Mouse (Mus musculus) layer of hippocampus, adult 9-11 months (tissue): Measurements from ENCODE around the gene Pitpnb.

Experiments used
- DNase-seq: peaks from one replicate; pipeline ENCODE4 v3.0.0; 2022

Pitpnb gene

DNA sequence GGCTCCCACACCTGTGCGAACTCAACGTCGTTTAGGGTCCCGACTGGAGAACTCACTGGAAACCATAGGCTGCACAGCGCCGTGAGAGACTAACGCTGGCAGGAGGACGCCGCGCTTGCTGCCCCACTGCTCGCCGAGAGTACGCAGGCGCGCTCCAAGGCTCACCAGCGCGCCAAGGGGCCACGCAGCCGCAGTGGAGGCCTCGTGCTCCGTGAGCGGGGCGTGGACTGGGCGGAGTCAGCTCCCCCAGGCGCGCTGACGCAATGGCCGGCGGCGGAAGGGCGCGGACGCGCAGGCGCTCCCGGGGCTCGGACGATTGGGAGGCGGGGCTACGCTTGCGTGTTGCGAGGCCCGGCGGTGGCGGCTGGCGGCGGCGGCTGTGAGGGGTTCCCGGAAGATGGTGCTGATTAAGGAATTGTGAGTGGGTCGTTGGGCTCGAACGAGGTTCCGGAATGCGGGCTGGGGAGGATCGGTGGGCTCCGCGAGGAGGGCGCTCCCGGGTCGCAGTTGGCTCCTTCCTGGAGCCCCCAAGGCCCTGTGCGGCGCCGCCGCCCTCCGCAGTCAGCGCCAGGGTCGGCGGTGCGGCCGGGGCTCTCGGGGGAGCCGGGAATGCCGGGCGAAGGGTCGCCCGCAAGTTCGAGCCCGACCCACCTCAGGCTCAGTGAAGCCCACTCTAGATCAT, at the start of gene Pitpnb:
TSS of gene Pitpnb (plus strand) at position 347 of the 682 bp plus-strand sequence.
- peak; percentile 97 for DNase-seq

DNA sequence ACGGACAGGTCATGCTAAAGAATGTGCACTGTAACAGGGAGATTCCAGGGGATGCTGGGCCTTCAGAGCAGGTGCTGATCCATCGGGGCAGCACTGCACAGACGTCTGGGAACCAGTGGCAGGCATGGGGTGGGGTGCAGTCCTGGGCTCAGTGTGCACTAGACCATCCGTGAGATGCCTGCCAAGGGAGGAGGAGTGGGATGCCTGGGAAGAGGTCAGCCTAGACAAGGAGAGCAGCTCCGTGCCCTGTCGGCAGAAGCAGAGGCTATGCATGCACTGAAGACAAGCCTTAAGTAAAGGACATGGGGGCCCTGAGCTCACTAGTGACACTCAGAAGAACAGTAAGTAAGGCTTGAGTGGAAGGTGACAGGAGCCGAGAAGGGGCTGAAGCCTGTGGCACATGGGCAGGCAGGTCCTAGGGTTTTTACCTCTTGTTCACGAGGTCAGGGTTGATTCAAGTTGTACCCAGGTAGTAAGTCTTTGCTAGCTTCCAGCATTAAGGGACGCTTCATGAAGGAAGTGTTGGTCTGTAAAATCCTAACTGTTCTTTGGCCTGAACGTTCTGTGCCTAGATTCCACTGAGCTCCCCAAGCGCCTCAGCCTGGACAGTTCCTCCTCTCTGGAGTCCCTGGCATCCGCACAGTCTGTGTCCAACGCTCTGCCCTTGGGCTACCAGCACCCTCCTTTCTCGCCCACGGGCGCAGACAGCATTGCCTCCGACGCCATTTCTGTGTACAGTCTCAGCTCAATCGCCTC, 46.0 kb upstream of the Pitpnb start:
- DNase-seq, result no peak

DNA sequence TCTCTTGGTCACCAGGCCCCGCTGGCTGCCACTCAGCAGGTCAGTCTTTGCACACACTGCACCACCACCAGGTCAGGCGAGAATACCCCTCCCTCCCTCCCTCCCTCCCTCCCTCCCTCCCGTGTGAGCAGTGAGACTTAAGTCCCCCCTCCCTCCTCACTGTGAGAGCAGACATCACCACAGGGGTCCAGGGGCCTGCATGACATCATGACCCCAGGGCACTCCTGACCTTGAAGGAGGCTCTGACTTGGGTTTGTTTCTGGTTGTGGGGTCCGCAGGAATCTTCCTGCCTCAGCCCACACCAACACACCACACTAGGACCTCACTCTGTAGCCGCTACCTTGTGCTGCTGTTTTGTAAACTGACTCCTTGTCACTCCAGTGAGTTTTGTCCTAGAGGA, 43.0 kb upstream of the Pitpnb start:
- DNase-seq, result no peak

DNA sequence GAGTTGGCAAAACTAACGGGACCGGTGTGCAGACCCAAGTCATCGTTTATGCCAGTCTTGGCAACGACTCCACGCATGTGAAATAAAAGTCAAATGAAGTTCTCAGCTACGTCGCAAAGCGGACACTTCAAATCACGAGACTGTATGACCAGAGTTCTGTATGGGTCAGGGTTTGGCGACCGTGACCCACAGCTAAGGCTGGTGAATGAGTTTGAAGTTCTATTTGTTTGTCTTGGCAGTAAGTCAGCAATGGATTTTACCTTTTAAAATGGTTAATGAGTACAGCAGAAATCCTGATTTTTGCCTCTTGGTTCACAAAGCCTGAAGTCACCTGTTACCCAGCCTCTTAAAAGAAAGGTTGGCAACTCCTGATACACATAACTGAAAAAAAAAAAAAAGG, 42.1 kb upstream of the Pitpnb start:
- DNase-seq, result no peak

- DNase-seq, result peak; percentile 47
Measured at GRCm38 (mm10) chr5:111290071-111290470, 40.5 kb upstream of the Pitpnb start.

DNA sequence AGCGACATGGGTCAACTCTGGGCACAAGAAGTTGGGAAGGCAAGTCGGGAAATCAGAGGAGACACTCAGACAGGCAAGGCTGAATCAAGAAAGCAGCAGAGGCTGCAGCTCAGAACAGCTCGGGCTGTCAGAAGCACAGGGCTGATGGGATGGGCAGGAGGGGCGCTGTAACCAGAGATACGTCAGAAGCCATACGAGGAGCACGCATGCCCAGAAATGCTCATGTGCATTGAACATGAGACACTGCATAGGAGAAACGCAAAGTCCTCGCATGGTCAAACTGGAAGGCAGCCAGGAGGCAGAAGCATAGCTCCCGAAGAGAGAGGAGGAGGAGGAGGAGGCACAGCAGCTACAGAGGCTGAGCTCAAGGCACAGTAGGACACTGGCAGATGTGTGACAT, 38.9 kb upstream of the Pitpnb start:
- DNase-seq, result peak; percentile 74

- no peak for DNase-seq
Measured at GRCm38 (mm10) chr5:111297801-111298200, 32.8 kb upstream of the Pitpnb start.

DNA sequence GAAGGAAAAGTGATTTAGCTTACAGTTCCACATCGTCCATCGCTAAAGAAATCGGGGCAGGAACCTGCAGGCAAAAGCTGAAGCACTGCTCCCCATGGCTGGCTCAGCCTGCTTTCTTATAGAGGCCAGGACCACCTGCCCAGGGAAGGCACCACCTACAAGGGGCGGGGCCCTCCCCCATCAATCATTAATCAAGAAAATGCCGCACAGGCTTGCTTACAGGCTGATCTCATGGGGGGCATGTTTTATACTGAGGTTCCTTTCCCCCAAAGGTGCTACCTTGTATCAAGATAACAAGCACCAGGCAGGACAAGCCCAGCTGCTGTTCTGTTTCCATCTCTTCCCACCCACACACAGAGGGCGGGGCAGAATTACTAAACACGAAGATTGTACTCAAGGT, 31.9 kb upstream of the Pitpnb start:
- DNase-seq, result no peak

- no peak for DNase-seq
Measured at GRCm38 (mm10) chr5:111300776-111301175, 29.8 kb upstream of the Pitpnb start.

DNA sequence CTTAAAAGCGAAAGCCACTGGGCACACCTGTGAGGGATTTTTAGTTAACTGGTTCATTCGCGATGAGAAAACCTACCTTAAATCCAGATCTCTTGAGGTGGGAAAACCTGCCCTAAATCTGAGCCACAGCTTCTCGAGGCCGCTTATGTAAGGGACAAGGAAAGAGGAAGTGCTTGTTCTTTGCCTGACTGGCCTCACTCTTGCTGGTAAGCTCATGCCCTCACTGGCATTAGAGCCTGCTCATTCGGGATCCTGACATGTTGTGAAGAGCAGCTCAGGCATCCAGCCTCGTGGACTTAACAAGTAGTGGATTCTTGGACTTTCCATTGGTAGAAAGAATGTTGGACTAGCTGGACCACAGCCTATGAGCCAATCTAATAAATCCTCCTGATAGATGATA, 28.8 kb upstream of the Pitpnb start:
- DNase-seq, result no peak

DNA sequence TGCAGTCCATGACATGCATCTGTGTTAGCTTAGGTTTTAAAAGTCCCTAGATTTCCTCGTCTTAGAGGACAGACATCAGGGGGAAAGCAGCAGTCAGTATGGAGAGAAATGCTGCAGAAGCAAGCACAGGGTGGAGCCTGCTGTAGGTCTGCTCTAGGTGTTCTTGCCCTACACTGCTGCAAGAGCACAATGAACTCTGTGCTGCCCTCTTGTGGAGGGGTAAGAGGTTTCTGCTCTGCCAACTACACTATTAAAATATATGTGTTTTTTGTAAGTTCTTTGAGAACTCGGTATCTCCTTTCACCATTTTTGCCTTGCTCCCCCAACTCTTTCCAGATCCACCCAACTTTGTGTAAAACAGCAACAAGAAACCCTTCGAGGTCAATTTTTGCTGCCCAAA, 25.8 kb upstream of the Pitpnb start:
- DNase-seq, result no peak

DNA sequence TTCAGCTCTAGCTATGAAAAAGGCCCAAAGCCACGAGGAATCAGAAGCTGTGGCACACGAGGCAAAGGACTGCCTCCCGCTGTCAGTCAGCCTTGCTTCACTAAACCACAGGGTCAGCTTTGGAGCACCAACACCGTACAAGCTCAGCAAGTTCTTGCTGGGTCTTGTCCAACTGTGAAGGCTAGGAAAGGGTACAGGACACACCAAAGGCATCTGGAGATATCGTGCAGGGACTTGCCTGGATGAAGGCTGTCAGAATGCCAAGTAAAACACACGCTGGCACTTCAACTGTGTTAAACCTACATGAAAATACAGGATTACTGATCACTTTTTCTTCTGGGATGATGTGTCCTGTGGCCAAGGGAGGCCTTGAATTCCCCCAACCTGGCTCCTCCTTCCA, 20.4 kb upstream of the Pitpnb start:
- DNase-seq, result no peak

DNA sequence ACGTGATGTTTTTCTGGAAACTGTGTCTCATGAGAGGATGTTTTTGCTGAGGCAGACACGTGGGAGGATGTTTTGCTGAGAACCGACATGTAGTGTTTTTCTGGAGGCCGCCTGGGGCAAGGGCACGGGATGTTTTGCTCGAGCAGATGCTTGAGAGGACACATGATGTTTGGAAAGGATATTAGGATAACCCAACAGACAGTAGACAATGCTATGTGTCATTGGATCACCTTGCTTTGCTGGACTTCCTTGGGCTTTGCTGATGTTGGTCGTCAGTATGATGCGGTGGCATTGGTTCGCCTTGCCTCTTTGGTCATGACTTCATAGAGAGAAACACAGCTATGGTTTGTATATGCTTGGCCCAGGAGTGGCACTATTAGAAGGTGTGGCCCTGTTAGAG, 16.7 kb upstream of the Pitpnb start:
- no peak for DNase-seq

DNA sequence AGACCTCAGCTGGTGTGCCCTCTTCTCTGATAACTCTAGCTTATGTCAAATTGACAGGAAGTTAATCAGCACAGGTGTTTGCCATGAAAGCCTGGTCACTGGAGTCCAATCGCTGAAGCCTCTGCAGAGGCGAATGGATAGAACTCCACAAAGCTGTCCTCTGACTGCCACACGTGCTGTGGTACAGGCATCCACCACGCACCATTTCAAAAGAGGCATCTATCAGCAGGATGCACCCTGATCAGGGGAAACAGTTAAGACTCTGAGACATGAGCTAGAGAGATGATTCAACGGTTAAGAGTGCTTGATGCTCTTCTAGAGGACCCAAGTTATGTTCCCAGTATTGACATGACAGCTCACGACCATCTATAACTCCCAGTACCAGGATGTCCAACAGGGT, 15.5 kb upstream of the Pitpnb start:
- DNase-seq, result no peak

DNA sequence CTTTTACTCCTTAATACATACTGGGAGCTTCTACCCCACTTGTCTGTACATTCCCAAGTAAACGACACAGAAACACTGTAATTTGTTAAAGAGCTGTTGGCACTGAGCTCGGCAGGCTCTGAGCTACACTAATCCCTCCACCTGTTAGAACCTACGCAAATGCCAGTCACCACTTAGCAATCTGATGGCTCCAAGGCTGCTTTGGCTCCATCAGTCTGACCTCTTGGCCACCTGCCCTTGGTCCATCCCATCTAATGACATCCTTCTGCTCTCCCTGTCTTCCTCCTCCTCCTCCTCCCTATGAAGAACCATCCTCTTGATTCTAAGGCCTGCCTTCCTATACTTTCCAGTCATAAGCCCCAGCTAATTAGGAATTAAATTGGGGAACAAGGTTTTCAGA, 13.0 kb upstream of the Pitpnb start:
- DNase-seq, result no peak

DNA sequence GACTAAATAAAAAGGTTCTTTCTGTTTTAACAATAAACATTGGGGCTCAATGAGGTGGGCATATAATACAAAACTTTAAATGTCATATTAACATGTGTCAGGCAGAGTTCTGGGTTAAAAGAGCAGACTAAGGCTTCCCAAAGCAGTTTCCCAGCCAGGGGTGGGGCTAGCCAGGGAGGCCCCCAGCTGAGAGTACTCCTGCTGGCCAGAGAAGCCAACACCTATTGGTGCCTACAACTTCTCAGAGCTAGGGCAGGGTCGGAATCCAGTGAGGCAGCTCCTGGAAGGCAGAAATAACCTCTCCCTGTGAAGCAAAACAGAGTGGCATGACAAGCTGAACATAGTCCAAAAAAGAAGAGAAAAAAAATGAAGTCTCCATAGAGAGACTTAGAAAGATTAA, 11.6 kb upstream of the Pitpnb start:
- DNase-seq, result no peak

GRCm38 (mm10) chr5:111325813-111326212, 4.8 kb upstream of the Pitpnb start:
- no peak for DNase-seq

- DNase-seq, result no peak
Measured at GRCm38 (mm10) chr5:111327420-111327819, 3.1 kb upstream of the Pitpnb start.

- DNase-seq, result no peak
Measured at GRCm38 (mm10) chr5:111329782-111330416, 664 bp upstream of the Pitpnb start.

GRCm38 (mm10) chr5:111331099-111331435, 504 bp downstream of the Pitpnb start:
- DNase-seq, result no peak

DNA sequence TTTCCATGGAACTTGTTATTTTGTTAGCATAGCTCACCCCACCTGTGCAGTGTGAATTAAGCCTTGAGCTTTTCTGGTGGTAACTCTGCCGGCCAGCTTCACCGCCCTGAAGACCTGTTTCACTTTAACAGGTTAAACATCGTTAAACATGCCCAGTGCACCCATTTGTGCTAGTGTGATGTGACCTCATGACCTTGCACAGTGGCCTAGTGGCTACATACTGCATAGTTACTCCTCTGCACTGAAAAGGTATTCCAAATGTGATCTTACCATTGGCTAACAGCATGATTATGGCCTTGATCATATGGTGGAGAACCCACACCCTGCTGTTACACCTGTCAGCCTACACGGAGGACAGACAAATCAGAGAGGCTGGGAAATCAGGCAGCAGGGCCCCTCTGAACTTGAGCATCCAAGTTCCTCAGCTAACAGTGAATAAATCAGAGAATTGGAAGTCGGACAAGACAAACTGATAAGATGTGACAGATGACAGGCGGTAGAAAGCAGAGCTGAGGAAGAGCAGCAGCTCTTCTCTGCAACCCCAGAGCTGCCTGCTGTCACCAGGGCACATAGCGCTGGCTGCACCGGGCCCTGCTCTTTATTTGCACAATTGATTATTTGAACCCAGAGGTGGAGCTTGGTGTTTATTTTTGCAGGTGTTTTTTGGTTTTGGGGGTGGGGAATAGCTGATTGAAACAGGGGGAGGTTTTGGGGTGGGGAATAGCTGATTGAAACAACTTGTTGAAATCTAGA, 5.6 kb downstream of the Pitpnb start:
- no peak for DNase-seq

DNA sequence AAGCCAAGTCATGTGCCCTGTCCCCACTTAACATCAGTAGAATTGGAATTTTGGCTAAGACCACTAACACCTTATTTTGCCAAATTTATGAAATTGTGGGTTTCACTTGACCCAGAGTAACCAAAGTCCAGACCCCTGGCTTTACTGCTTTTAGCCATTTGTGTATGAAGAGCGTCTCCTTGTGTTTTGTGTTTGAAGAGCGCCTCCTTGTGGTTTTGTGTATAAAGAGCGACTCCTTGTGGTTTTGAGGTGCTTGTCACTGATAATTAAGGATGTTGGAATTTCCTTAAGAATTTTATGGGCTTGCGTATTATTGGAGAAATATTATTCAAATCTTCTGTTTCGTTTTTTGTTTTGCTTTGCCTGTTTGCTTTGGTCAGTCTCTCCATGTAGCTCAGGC, 11.0 kb downstream of the Pitpnb start:
- DNase-seq, result no peak

GRCm38 (mm10) chr5:111344721-111345400, 14.3 kb downstream of the Pitpnb start:
- DNase-seq, result no peak
